Mouse (Mus musculus) megakaryocyte, embryonic 14.5 days (primary cell): ENCODE results near the gene 1110008L16Rik.

Experiments used
- FLI1 ChIP-seq: IDR thresholded peaks from 2 replicates; pipeline ENCODE4 v1.6.1; 2012; ENCODE audit warnings: low read length, inconsistent platforms, mixed read lengths
- GATA1 ChIP-seq: IDR thresholded peaks from 3 replicates; pipeline ENCODE4 v1.6.1; 2012; ENCODE audit warnings: mixed read lengths, low read length, inconsistent platforms, borderline replicate concordance

DNA sequence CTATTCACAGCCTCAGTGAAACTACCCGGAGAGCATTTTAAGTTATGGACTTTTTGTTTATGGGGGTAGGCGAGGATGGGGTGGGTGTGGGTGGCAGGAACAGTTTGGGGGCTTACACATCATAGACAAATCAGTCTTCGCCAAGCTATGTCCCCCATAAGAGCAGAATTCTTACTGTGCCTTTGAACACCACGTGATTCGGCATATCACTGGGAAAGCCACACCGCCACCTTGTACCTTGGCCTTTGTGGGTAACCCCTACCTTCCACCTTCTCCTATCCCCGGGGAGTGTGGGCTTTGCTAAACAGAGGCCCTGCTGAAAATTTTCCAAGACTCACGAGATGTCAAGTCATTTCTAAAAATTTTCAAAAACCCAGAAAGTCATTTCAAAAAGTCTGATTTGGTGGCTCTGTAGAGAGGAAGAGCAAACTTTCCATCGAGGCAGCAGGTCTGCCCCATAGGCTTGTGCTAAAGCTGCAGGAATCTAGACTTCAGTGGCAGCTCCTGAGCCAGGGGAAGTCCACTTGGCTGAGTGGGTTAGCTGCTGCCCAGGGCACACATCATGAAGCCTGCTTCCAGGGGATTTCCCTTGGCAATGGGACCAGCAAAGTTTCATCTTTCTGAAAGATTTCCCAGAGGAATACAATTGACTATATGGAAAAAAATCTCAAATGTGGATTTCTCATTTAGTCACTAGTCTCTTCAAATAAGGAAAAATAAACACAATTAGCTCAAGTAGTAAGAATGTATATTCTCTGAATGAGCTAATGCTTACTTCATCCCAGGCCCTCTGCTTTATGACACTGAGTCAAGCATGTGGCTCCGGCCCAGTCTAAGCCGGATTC lies 93.6 kb downstream of the 1110008L16Rik start:
- TF ChIP-seq FLI1 (no peak), GATA1 (no peak)
